Mouse (Mus musculus) heart, postnatal 36 days (tissue): Measurements from ENCODE around the gene Rpl29. TPM values are rescaled to one million over a fixed set of nuclear protein-coding genes. Genes with fewer than 3 reads are reported as not detected.

Experiments
- DNase-seq, 2 experiments: peaks; one replicate each; pipeline ENCODE4 v3.0.0; 2021 to 2022
- intact Hi-C: fragments of 180-260 bp; cut with DNase I; formaldehyde crosslinking; loops from one replicate; pipeline ENCODE4 v1.15.1; 2025
- total RNA-seq, 2 experiments: library from RNA; stranded (reverse); gene quantifications; 2 replicates each; pipeline ENCODE4 v1.2.3; 2021

The Rpl29 gene
- 100 to 1,000 TPM; 281 to 289 TPM for total RNA-seq

DNA sequence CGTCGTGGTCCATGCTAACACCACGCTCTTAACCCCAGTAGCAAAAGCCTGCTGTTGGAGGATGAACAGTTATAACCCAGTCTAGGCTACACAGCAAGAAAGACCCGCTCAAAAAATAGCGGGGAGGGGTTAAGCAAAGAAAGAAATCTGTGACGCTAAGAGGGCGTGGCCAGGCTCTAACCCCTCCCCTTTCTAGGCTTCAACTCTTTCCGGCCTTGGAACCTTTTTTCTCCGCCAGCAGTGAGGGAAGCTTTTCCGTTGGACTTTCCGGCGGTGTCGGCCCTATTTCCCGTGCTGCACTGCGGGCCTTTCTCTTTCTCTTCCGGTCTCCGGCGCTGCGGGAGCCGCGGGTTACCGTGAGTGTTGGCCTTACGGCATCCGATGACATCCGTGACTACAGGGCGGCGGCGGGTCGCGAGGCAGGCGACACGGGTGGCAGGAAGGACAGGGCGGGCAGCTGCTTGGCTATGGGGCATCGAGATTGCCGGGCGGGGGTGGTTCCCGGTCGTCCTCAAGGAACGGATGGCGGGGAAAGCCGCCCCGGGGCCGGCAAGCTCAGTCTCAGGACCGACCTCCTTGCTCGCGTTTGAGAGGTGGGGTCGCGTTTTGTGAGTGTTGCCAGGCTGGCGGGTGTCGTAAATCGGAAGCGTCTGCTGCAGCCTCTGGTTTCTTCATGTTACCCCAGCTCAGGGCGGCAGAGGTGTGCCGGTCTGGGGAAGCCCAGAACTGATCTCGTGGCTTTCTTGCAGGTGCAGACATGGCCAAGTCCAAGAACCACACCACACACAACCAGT is at the start of gene Rpl29:
Gene Rpl29 (plus strand): TSS at position 234 of the 794 bp plus-strand sequence.
- intact Hi-C loops = loop anchor here (2.0 kb wide), 1 partner anchor 45 kb away; the partner anchor contains the start of gene Rrp9
- DNase-seq = peak; percentile 95 to 96

DNA sequence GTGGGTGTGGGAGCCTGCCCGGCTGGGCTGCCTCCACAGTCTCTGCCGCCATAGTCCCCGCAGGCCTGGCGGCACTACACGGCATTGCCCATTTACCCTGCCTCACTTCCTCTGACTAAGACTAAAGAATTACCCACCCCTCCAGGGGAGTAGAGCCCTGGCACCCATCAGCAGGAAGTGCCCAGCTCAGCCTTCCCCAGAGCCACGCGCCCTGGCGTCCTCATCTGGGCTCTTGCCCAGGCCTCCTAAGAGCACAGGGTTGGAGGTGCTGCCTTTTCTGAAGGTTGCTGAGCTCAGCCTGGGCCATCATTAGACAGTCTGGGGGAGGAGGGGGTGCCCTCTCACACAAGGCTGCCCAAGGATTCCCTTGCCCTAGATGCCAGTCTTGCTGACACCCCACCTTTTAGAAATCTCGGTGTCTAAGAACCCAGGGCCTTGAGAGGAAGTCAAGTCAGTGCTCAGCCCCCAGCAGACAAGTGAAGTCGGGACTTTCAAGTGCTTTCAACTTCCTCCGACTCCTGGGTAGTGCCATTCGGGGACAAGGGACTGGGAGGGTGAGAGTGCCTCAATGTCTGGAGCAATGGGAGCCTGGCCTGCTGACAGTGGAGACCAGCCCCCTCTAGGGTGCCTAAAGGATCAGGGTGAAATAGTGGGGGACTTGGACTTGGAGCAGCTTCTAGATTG is 42.9 kb upstream of the Rpl29 start:
- DNase-seq = peak in 1 of 2 experiments; percentile 65
- intact Hi-C loops = loop anchor here (2.0 kb wide), 2 partner anchors 18 to 30 kb away; no protein-coding TSS in a partner anchor

DNA sequence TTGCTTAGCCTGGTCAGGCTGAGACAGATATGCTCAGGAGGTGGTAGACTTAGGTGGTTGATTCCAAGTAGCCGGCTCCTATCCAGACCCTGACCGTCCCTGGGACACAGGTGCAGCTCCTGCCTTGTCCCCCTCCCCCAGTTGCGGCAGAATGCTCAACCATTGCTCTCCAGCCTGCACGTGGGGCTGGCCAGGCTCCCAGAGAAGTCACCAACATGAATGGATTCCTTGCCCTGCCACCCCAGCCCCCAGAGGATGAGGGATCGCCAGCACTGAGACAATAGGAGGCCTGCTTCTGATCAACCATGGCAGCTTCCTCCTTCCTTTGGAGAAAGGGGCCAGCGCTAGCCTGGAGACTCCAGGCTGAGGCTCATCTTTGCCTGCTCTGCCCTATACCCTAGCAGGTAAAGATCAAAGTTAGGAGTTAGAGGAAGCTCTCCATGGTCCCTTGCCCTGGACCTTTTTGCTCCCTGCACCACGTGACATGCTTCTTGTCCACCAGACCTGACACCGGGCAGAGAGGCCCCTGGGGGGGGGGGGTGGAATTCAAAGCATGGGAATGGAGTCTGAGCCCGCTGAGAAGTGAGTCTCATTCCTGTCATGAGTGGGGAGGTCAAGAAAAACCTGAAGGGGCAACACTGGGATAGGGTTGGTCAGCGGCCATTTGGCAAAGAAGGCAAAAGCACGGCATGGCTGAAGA is 36.3 kb upstream of the Rpl29 start:
- no peak for DNase-seq
- intact Hi-C loops = no loop called here

DNA sequence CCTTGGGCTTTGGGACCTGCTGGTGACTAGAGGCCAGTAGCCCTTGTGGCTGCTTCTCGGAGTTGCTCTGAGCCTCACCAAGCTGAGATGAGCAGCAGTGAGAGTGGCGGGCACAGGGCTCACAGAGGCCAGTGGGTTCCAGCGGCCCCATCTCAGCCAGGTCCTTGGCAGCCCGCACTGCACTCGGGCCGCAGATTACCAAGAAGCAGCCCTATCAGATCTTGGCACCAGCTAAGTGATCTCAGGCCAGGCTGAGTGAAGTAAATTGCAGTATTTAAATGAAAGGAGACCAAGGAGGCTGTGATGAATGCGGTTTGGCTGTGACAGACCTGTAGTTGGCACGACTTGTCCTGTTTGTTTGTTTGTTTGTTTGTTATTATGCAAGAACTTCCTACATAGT is 35.7 kb upstream of the Rpl29 start:
- intact Hi-C loops = no loop called here

DNA sequence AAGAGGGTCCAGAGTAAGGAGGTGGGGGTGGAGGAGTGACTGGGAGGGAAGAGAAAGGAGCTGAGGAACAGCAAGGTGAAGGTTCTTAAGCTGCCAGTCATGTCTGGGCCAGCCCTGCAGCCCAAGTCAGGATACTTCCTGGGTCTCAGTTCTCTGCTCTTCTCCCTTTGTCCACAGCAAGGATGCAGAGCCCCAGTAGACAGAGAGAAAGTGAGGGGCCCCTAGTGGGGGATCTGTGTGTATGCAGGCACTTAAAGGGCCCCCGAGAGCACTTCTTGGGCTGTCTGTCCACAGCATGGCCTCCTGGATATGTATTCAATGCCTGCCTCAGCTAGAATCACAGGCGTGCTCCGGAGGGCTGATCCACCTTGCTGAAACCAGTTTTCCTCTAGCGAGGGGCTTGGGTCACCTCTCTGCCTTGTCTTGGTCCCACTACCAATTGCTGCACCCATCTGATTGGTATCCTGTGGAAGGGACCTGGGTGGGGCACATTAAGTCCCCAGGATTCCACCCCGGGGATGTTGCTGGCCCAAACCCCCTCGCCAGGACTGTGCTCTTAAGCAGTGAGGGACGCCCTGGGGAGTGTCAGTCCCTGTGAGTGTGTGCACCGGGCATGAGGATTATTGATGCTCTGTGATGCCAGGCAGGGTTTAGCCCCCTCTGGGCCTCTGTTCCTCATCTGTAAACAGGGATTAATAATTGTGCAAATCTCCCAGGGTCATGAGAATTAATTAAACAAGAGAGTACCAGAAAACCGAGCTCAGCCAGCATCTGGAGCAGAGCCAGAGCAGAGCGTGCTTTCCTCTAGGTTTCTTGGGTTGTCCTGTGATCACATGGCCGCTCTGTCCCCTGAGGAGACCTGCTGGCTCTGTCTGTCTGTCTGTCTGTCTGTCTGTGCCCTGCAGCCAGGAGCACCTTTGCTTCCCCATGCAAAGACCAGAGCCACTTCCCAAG is 34.3 kb upstream of the Rpl29 start:
- DNase-seq = no peak
- intact Hi-C loops = no loop called here

More for the DNA sequence above, 35.7 kb upstream of the Rpl29 start:
- DNase-seq = no peak

DNA sequence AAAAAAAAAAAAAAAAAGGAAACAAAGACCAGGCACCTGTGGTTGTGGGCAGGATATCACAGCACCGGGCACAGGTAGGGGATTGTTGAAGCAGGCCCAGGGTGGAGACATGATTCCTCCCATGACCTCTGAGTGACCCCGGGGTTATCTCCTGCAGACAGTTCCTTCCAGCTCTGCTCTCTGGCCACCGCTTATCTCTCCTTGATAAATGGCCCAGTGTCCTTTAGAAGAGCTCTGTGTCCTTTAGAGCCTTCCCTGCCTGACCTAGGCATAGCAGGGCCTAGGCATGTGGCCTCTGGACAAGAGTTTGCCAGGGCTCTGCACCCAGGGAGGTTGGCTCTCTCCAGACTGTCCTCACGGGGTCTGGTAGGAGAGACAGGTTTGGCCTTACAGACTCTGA is 31.5 kb upstream of the Rpl29 start:
- no peak for DNase-seq

DNA sequence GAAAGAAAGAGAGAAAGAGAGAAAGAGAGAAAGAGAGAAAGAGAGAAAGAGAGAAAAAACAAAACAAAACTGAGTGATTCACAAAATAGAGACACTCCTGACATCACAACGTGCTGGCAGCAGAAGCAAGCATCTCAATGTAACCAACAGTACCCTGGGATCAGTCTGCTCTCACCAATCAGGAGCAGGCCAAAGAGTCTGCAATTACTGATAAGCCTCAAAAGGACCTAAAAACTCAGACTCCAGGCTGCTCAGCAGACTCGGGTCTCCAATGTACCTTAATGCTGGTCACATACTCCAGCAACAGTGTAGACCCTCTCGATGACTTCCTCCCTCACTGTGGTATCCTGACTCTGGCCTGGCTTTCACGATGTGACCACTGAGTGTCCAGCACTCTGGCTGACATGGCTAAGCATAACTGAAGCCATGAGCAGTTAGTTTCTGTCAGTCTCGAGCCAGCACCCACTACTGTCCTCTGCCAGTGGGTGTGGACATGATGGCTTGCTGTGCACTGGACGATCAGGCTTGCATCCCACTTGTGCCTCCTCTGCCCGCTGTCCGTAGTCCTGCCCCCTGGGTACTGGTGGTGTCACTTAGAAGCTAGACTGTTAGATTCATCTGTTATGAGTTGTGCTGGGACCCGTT is 30.5 kb upstream of the Rpl29 start:
- no peak for DNase-seq
- intact Hi-C loops = no loop called here

More for the DNA sequence above, 31.5 kb upstream of the Rpl29 start:
- intact Hi-C loops = no loop called here

DNA sequence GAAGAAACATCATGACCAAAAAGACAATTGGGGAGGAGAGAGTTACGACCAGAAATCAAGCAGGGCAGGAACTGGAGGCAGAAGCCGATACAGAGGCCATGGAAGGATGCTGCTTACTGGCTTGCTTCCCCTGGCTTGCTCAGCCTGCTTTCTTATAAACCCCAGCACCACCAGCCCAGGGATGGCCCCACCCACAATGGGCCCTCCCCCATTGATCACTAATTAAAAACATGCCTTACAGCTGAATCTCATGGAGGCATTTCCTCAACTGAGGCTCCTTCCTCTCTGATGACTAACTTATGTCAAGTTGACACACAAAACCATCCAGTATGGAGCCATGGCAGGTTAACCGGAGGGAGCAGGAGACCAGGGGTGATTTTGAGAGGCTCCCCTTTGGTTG is 29.4 kb upstream of the Rpl29 start:
- no peak for DNase-seq
- intact Hi-C loops = no loop called here

DNA sequence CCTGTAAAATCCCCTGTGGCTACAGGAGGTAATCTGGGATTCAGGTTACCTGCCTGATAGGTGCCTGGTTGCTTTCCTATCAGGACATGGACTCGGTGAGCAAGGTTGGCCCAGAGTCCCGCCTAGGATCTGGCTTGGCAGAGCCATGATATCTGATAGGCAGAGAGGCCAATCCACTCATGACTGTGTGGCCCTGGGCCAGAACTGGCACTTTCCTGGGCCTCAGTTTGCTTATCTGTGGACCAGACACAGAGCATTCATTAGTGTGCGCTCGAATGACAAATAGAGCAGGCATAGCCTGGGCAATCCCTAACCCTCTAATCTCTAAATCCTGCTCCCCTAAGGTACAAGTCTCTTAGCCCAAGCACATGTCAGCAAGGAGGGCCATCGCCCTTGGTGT is 27.1 kb upstream of the Rpl29 start:
- intact Hi-C loops = no loop called here
- no peak for DNase-seq

DNA sequence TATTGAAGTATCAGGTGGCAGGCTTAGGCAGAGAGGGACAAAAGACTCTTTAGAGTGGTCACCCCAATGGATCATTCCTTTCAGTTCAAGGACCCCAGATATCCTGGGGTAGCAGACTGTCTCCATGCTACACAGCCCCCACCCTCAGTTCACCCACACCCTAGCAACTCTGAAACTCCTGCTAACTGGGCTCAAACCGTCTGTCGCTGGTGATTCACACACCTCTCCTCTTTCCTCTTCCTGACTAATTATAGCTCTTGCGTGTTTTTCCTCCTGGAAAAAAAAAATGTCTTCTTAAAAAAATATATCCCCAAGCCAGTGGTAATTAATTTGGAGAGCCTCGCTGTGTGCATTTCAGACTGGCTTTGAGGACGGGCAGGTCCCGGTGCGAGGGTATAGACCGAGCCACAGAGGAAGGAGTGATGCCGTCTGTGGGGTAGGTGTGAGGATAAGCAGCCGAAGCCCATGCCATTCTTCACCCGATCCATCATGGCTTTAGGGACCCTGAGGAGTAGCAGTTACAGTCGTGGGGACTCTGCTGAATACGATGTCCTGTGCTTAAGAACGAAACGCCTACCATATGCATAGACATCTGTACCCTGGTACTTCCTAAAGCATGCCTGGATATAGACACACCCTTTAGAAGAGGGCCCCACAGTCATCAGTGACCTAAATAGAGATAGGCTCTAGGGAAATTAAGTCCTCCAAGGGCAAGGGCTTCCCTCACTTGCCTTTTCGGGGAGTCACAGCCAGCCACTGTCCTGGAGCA is 26.5 kb upstream of the Rpl29 start:
- no peak for DNase-seq
- intact Hi-C loops = no loop called here

DNA sequence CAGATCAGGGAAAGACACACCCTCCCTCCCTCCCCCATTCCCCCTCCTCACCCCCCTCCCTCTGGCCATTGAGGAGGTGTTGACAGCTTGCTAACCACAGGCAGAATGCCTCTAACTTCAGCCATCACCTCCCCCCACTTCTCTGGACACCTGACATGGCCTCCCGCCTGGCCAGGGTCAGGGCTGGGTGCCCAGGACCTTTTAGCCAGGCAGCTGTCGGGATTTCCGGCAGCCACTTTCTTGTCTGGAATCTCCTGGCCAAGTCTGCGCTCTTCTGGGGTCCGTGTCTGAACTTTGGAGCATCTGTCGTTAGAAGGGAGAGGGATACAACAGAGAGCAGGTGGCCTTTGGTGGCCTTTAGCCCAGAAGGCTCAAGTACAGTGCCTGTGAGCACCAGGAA is 24.0 kb upstream of the Rpl29 start:
- DNase-seq = peak; percentile 57 to 72
- intact Hi-C loops = loop anchor here (2.0 kb wide), 1 partner anchor 18 kb away; no protein-coding TSS in a partner anchor

DNA sequence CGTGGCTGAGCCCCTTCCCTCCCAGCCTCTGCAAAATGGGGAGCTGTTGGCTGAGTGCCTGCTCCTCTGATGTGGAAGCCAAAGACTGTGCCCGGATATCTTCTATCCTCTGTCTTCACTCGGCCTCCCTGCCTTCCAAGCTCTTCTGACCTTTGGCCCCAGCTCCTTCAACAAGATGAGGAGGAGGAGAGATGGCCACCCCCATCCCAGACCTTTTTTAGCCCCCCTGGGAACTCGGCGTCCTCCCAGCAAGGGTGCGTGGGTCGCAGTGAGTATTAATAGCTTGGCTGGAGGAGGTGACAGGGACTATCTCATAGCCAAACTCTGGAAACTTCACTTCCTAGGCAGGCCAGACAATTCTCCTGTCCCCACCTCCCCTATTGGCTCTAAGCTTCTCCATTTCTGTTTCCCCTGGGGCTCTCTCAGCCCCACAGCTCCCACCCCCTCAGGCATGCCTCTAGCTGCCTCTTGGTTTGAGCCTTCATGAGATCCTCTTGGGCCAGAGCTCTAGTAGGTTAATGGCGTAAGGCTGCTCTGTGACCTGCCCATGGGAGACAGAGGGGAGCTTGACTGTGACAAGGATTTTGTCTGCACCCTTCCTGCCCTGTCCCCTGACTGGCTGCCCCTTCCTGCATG is 22.7 kb upstream of the Rpl29 start:
- intact Hi-C loops = loop anchor here (1.0 kb wide), 1 partner anchor 37 kb away; no protein-coding TSS in a partner anchor
- DNase-seq = peak; percentile 59 to 74

DNA sequence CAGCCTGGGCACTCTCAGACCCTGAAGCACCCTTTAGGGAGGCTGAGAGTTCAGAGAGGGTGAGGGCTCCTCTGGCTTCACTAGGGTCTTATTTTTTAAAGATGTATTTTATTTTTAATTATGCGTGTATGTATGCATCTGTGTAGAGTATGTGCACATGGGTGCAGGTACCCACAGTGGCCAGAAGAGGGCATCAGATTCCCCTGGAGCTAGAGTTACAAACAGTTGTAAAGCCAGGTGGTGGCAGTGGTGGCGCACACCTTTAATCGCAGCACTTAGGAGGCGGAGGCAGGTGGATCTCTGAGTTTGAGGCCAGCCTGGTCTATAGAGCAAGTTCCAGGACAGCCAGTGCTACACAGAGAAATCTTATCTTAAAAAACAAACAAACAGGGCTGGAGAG is 20.2 kb upstream of the Rpl29 start:
- intact Hi-C loops = no loop called here
- DNase-seq = no peak

DNA sequence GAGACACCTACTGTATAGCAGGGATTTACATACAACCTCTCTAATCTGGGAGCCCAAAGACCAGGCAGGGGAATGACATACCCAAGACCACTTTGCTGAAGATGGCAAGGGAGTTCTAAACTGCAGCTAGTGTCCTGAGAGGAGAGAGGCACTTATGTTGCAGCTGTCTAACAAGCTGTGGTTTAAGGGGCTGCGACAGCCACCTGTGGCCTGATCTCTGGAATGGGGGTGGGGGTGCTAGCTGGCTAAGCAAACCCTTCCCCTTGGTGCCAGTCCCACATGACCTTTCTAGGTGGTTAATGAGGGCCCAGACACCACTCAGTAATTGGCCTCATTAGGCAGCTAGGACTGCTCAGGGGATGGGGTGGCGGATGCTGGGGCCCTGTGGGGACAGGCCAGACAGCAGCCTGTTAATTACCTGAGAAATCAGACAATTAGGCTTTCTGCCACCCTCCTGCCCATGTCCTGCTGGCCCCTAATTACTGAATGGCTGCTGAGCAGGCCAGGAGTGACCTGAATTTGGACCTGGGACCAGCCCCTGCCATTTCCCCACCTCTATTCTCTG is 19.1 kb upstream of the Rpl29 start:
- DNase-seq = no peak
- intact Hi-C loops = no loop called here

DNA sequence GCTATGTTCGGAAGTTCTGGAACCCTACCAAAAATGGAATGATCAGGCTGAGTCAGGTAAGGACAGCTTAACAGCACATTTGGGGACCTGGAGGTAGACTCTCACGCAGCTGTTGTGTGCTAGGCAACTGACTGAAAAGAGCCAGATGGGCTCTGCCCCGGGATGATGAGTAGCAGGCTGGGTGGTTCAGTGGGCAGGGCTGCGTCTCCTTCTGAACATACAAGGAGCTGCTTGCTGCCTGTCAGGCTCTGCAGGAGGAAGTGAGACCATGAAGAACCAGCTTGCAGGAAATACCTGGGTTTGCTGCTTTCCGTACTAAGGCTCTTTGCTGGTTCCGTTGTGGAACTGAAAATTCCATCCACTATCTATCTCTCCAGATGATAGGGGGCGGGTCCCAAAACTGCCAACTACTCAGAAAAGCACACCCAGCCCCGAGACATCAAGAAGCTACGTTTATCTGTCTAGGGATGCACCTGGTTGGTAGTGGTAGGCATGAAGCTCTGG is 18.1 kb upstream of the Rpl29 start:
- no peak for DNase-seq
- intact Hi-C loops = no loop called here

DNA sequence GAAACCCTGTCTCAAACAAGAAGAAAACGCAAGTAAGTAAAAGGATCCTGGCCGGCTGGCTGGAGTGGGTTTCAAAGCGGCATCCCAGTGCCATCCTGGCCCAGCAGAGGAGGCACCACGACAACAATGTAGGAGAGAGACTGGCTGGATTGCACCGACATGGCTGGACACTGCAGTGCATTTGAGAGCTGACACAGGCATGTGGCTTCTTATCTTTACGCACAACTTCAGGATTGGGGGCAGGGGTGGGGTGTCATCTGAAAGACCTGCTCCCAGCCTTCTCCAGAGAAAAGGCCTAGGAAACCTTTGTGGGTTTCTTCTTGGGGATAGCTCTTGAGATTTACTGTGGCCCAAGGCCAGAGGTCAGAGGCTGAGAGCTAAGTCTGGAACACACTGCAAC is 17.5 kb upstream of the Rpl29 start:
- DNase-seq = no peak
- intact Hi-C loops = no loop called here

DNA sequence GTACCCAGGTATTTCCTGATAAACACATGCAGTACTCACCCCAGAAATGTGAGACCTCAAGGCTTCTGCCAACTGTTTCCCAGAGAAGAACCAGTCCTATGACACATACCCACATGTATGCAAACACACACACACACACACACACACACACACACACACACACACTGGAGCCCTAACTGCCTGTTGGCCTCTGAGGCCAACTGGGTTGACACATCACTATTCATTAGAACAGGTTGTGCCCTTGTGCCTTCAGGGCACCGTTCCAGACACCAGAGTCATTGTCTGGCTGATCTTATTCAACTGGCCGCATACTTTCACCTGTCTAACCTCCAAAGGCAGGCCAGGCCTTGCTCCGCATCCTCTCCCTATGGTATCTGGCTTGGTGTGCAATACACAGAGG is 17.0 kb upstream of the Rpl29 start:
- intact Hi-C loops = no loop called here
- no peak for DNase-seq

DNA sequence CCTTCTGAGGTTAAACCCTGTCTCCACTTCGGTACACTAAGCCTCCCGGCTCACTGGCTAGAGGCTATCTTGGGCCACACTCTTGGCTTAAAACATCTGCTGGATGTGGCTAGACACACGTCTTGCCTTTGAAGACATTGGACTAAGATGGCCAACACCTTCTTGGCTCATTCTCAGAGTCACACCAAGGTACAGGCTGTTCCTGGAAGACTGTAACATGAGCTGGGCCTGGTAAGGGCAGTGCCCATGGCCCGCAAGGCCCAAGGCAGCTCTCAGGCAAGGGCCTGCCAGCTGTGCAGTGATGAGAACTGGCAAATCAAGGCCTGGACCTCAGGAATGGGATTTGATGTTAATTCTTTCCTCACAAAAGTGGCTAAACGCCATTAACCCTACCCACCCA is 15.6 kb upstream of the Rpl29 start:
- intact Hi-C loops = no loop called here
- no peak for DNase-seq
